Mouse (Mus musculus) lung, embryonic 14.5 days (tissue): ENCODE data around the gene Tbc1d14. TPM values are rescaled to one million over a fixed set of nuclear protein-coding genes. Genes with fewer than 3 reads are reported as not detected.

Experiments used
- ATAC-seq: fragments of 200-750 bp; cut with Nextera tagmentation; 2 replicates; pipeline ENCODE4 v1.8.0; 2017; ENCODE audit warnings: mild to moderate bottlenecking, moderate TSS enrichment, moderate library complexity; ENCODE audit not compliant: insufficient read depth
- DNase-seq: peaks from one replicate; pipeline ENCODE4 v3.0.0-alpha.2; 2015
- H3K27ac ChIP-seq: fragments of 300-500 bp; sonication (generic); 2 replicates; pipeline ENCODE4 v1.5.1; 2014; ENCODE audit warnings: low read depth, mild to moderate bottlenecking, moderate library complexity
- H3K27me3 ChIP-seq: fragments of 300-500 bp; sonication (generic); 2 replicates; pipeline ENCODE4 v1.6.1; 2014; ENCODE audit warnings: low read length, control low read depth; ENCODE audit not compliant: insufficient read depth
- H3K36me3 ChIP-seq: fragments of 300-500 bp; sonication (generic); 2 replicates; pipeline ENCODE4 v1.6.1; 2014; ENCODE audit warnings: control low read depth; ENCODE audit not compliant: insufficient read depth
- H3K4me1 ChIP-seq: fragments of 300-500 bp; sonication (generic); 2 replicates; pipeline ENCODE4 v1.6.1; 2014; ENCODE audit warnings: antibody characterized with exemption, control low read depth; ENCODE audit not compliant: insufficient read depth
- H3K4me2 ChIP-seq: fragments of 300-500 bp; sonication (generic); 2 replicates; pipeline ENCODE4 v1.6.1; 2014; ENCODE audit warnings: mild to moderate bottlenecking
- H3K4me3 ChIP-seq: fragments of 300-500 bp; sonication (generic); 2 replicates; pipeline ENCODE4 v1.5.1; 2014; ENCODE audit warnings: low read depth, low read length
- H3K9ac ChIP-seq: fragments of 300-500 bp; sonication (generic); 2 replicates; pipeline ENCODE4 v1.6.1; 2014
- H3K9me3 ChIP-seq: fragments of 300-500 bp; sonication (generic); 2 replicates; pipeline ENCODE4 v1.6.1; 2016; ENCODE audit warnings: low read depth, low read length, control low read depth
- CTCF ChIP-seq: IDR thresholded peaks from 2 replicates; pipeline ENCODE4 v1.5.1; 2016; ENCODE audit warnings: antibody characterized with exemption, low read depth
- WGBS: fragments of 180-500 bp; shearing (Covaris S2); extraction: QIAGEN DNeasy Blood & Tissue Kit; methylation state at CpG from one replicate; pipeline ENCODE4 v1.1.7; 2014; 5-methylcytosine and 5-hydroxymethylcytosine counted together
- polyA plus RNA-seq: library from polyadenylated mRNA; unstranded; fragments of >200 nt; fragmentation: Nextera tagmentation; extraction: Ambion mirVana; gene quantifications from 2 replicates; pipeline ENCODE4 v1.2.1, GENCODE M21; 2014

Tbc1d14 gene
- polyA plus RNA-seq, 1 experiment from 2014 or later = 31.3 TPM

DNA sequence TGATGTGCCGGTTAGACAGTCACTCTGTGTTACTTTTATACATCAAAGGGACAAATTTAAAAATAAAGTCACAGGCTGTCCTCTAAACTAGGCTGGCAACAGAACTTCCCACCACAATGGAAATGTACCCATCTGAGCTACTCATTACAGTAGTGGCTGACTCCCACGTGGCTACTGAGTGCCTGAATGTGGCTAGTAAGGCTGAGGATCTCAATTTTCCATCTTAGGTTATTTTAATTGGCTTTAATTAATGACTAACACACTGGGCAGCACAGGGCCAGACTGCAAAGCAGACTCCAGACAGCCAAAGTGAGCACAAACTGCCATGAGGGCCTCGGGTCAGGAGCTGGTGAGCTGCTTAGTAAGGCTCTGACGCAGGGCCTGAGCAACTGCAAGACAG is 31.6 kb downstream of the Tbc1d14 start:
- Histone ChIP-seq H3K4me1 (no peaks in the 10 kb centered on the region), H3K4me2 (no peak overlapping the region)

GRCm38 (mm10) chr5:36560490-36560889 is 32.6 kb downstream of the Tbc1d14 start:
- H3K4me2 ChIP-seq = no peak overlapping the region
- no peaks in the 10 kb centered on the region for H3K36me3 ChIP-seq
- no peak overlapping the region for H3K27ac ChIP-seq
- no peak for ATAC-seq
- H3K9ac ChIP-seq = no peak overlapping the region
- no peak for DNase-seq
- no peak overlapping the region for H3K4me3 ChIP-seq
- no peaks in the 10 kb centered on the region for H3K9me3 ChIP-seq
- WGBS = 89% methylated on average over 4 of the region's 4 CpGs
- no peak for TF ChIP-seq CTCF
- no peaks in the 10 kb centered on the region for H3K4me1 ChIP-seq
- no peaks in the 10 kb centered on the region for H3K27me3 ChIP-seq

More for the DNA sequence above, 31.6 kb downstream of the Tbc1d14 start:
- H3K4me3 ChIP-seq = no peak overlapping the region
- H3K36me3 ChIP-seq = no peaks in the 10 kb centered on the region
- no peak for TF ChIP-seq CTCF
- no peaks in the 10 kb centered on the region for H3K9me3 ChIP-seq
- ATAC-seq = no peak
- WGBS = 85% methylated on average over 4 of the region's 4 CpGs
- no peak overlapping the region for H3K27ac ChIP-seq
- no peak overlapping the region for H3K9ac ChIP-seq
- DNase-seq = no peak
- H3K27me3 ChIP-seq = no peaks in the 10 kb centered on the region

- Histone ChIP-seq H3K36me3 (no peaks in the 10 kb centered on the region), H3K4me3 (no peak overlapping the region), H3K4me1 (no peaks in the 10 kb centered on the region), H3K4me2 (no peak overlapping the region), H3K9ac (no peak overlapping the region), H3K27me3 (no peaks in the 10 kb centered on the region), H3K9me3 (no peaks in the 10 kb centered on the region), H3K27ac (no peak overlapping the region)
- ATAC-seq = no peak
- DNase-seq = no peak
- no peak for TF ChIP-seq CTCF
- 68% methylated on average over 6 of the region's 6 CpGs for WGBS
Measured at GRCm38 (mm10) chr5:36559510-36560235, 33.4 kb downstream of the Tbc1d14 start.

DNA sequence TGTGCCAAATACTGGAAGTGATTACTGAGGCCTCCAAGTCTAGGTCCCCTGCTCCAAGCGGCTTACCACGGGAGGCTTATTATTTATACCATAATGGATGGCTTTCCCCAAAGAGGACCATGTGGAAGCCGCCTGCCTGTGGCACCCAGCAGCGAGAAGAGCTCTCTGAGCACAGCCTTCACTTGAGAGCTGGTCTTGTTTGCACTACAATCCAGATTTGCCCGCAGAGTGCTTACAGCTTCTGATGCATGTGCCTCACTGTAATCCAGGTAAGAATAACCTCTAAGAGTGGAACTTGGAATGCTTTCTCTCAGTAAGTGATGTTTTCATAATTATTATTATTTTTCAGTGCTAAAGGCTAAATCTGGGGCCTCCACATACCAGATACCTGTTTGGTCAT is 34.0 kb downstream of the Tbc1d14 start:
- no peak for TF ChIP-seq CTCF
- H3K27me3 ChIP-seq = no peaks in the 10 kb centered on the region
- peaks cover 5% of the 10 kb centered on the region; the same call in 1 of the 2 replicates for H3K4me1 ChIP-seq
- H3K9ac ChIP-seq = no peak overlapping the region
- no peak for DNase-seq
- H3K4me3 ChIP-seq = no peak overlapping the region
- H3K9me3 ChIP-seq = no peaks in the 10 kb centered on the region
- 62% methylated on average over 5 of the region's 5 CpGs for whole genome bisulfite sequencing
- no peaks in the 10 kb centered on the region for H3K36me3 ChIP-seq
- no peak overlapping the region for H3K4me2 ChIP-seq
- no peak for ATAC-seq
- no peak overlapping the region for H3K27ac ChIP-seq

DNA sequence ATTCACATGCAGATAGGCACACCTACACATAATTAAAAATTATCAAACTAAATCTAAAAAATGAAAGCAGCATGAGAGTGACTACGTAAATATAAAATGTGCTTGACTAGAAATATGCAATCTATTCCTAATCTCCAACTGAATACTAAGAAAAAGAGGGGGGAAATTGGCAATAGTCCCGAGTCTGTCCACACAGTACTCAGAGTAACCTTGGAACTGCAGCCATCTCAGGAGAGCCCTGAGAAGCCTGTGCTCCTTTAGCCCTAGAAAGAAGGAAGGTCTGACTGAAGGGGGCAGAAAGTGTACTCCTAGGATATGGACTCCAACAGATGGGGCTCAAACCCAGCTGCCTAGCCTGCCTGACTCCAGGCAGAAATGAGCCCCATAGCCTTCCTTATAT is 34.5 kb downstream of the Tbc1d14 start:
- Histone ChIP-seq H3K36me3 (no peaks in the 10 kb centered on the region), H3K9me3 (no peaks in the 10 kb centered on the region), H3K27ac (no peak overlapping the region), H3K9ac (no peak overlapping the region), H3K4me2 (no peak overlapping the region), H3K27me3 (no peaks in the 10 kb centered on the region), H3K4me1 (peaks cover 6% of the 10 kb centered on the region; the same call in 1 of the 2 replicates), H3K4me3 (no peak overlapping the region)
- 68% methylated on average over 2 of the region's 2 CpGs for WGBS
- ATAC-seq (no peak), DNase-seq (no peak)
- no peak for TF ChIP-seq CTCF

DNA sequence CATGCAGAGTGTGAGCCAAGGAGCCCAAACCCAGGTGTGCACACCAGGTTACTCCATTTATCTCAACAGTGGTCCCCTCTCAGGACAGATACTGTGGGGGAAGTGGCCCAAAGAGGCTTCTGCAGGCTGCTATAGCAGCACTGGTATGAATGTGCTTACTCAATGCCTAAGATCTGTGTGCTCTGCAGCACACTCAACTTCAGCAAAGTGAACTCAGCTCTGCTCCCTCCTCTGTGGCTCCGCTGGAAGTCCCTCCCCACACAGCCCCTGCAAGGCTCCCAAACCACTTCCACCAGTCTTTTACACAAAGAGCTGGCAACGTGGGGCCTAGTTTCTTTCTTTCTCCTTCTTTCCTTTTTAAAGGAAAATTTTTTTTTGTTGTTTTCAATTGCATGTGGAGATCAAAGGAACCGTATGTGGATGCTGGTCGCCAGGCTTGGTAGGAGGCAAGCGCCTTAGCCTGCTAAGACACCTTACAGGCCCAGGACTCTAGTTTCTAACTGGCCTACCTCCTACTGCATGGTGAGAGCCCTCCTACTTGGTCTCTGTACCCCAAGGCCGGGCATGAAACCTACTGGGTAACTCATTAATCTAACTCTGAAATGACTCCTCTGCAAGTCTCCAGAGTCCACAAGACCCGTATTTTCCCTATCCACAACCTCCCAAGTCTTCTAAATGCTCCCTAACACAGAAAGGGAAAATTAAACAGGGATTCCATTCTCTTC is 35.3 kb downstream of the Tbc1d14 start:
- H3K36me3 ChIP-seq = no peaks in the 10 kb centered on the region
- H3K4me3 ChIP-seq = no peak overlapping the region
- TF ChIP-seq CTCF = no peak
- DNase-seq = peak; percentile 31
- WGBS = 36% methylated on average over 7 of the region's 7 CpGs
- H3K27me3 ChIP-seq = no peaks in the 10 kb centered on the region
- no peaks in the 10 kb centered on the region for H3K9me3 ChIP-seq
- no peak for ATAC-seq
- H3K4me1 ChIP-seq = peaks cover 6% of the 10 kb centered on the region; the same call in 1 of the 2 replicates
- peak overlapping the region; percentile 72; the same call in 1 of the 2 replicates for H3K27ac ChIP-seq
- H3K4me2 ChIP-seq = no peak overlapping the region
- no peak overlapping the region for H3K9ac ChIP-seq

- Histone ChIP-seq H3K36me3 (no peaks in the 10 kb centered on the region), H3K27me3 (no peaks in the 10 kb centered on the region), H3K27ac (no peak overlapping the region), H3K4me1 (peaks cover 6% of the 10 kb centered on the region; the same call in 1 of the 2 replicates), H3K4me3 (no peak overlapping the region), H3K9ac (no peak overlapping the region), H3K4me2 (no peak overlapping the region), H3K9me3 (no peaks in the 10 kb centered on the region)
- WGBS = 74% methylated on average over 3 of the region's 3 CpGs
- TF ChIP-seq CTCF = no peak
- DNase-seq (no peak), ATAC-seq (no peak)
Measured at GRCm38 (mm10) chr5:36556906-36557305, 36.2 kb downstream of the Tbc1d14 start.
